Mouse (Mus musculus): ENCODE data around the gene Brca2. TPM values are rescaled to one million over a fixed set of nuclear protein-coding genes. Genes with fewer than 3 reads are reported as not detected.

Gene Brca2
- 9.1 to 12.0 TPM (median 11.0 TPM) in 4 replicates for total RNA-seq (2023)

GRCm38 (mm10) chr5:150521937-150522866 lies at the start of gene Brca2:
Gene Brca2, plus strand, starts transcription at chr5:150522630.

GRCm38 (mm10) chr5:150518064-150518463 lies 4.4 kb upstream of the Brca2 start, which contains the start of gene Zar1l:
Gene Zar1l, minus strand, starts transcription at chr5:150518164.

GRCm38 (mm10) chr5:150597088-150597487 lies 74.7 kb downstream of the Brca2 start, which contains the start of gene N4bp2l1:
Gene N4bp2l1, minus strand, starts transcription at chr5:150597188.

Other genes starting within 250 kb of the Brca2 start
- not detected in 4 replicates for gene Zar1l, start 4.5 kb upstream of the Brca2 start, total RNA-seq (2023)
- 127 to 137 TPM (median 132 TPM) in 4 replicates for gene N4bp2l1, start 74.6 kb downstream of the Brca2 start, total RNA-seq (2023)
- gene N4bp2l2, start 143.6 kb downstream of the Brca2 start, total RNA-seq (2023), result 143 to 180 TPM (median 156 TPM) in 4 replicates
- gene Pds5b, start 151.1 kb downstream of the Brca2 start, total RNA-seq (2023), result 50.1 to 58.8 TPM (median 56.7 TPM) in 4 replicates

All from B cell, adult 62 days (primary cell).